Mouse (Mus musculus) brain, adult 10 weeks (tissue): Measurements from ENCODE around the gene Gpr158. TPM values are rescaled to one million over a fixed set of nuclear protein-coding genes. Genes with fewer than 3 reads are reported as not detected.

Source experiments
- polyA plus RNA-seq: library from polyadenylated mRNA; stranded (reverse); fragments of 350-450 nt; fragmentation: Illumina TruSeq; extraction: RNeasy Lipid Tissue Mini Kit (QIAGEN cat#74804); gene quantifications from one replicate; pipeline ENCODE4 v1.2.3, GENCODE M21; 2015; ENCODE audit warnings: low read depth, low replicate concordance

Gpr158 gene
- polyA plus RNA-seq = 61.9 TPM

DNA sequence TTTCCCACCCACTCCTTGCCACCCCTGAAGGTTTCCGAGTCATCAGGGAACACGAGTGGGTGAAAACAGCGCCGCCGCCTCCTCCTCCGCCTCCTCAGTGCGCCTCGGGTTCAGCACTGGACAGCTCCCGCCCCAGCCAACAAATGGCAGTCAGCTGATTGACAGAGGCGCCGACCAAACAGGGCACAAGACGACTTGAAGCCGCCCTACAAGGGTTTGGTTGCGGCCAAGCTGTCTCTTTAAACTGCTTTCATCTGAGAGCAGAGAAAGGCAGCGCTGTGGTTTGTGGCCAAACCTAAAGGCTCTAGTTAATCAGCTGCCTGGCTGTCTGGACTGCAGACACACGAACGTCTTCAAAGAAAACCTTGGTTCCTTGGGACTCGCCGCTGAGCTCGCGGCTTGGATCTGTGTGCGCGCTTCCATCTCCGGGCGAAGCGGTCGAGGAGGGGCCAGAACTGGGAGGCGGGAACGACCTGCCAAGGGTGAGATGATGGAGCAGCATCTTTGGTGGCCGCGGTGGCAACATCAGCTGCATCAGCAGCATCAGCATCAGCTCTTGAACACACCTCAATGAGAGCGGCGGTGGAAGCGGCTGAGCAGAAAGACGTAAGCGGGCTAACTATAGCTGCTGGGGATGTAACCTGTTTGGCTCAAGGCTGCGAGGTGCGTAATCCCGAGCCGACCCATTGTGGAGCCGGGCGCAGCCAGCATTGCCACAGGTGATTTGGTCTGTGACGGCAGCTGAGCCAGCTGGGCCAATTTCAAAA, at the start of gene Gpr158:
TSS of gene Gpr158 (plus strand) at position 198 of the 767 bp plus-strand sequence.

Other genes starting within 250 kb of the Gpr158 start
- 6.0 TPM for gene Enkur, start 162.2 kb upstream of the Gpr158 start, polyA plus RNA-seq
- 22.8 TPM for gene Thnsl1, start 161.8 kb upstream of the Gpr158 start, polyA plus RNA-seq